Mouse (Mus musculus): ENCODE results near the gene Maml2. TPM values are rescaled to one million over a fixed set of nuclear protein-coding genes. Genes with fewer than 3 reads are reported as not detected.

Maml2 gene
- total RNA-seq, 2 experiments from 2014 or later, result 0.26 to 2.3 TPM

Other genes with a start within 250 kb of the Maml2 start
- 6.0 and 7.1 TPM in 2 replicates for gene Jrkl, start 52.1 kb upstream of the Maml2 start, total RNA-seq (2014; fragmentation: Nextera tagmentation)
- gene Jrkl, start 52.1 kb upstream of the Maml2 start, total RNA-seq (2017), result 5.3 and 10.3 TPM in 2 replicates
- gene Ccdc82, start 51.0 kb upstream of the Maml2 start, total RNA-seq (2014; fragmentation: Nextera tagmentation), result 35.6 and 56.2 TPM in 2 replicates
- gene Ccdc82, start 51.0 kb upstream of the Maml2 start, total RNA-seq (2017), result 38.4 and 41.8 TPM in 2 replicates
- gene Gm17571, start 148.8 kb downstream of the Maml2 start, total RNA-seq (2014; fragmentation: Nextera tagmentation), result not detected in 2 replicates
- gene Gm17571, start 148.8 kb downstream of the Maml2 start, total RNA-seq (2017), result not detected in 2 replicates